Mouse (Mus musculus) frontal cortex, postnatal 36 days (tissue): ENCODE data around the gene Naa38.

Experiments used
- DNase-seq, 2 experiments: peaks; one replicate each; pipeline ENCODE4 v3.0.0; 2022; ENCODE audit warnings: low spot score in 2 of 2

The Naa38 gene

DNA sequence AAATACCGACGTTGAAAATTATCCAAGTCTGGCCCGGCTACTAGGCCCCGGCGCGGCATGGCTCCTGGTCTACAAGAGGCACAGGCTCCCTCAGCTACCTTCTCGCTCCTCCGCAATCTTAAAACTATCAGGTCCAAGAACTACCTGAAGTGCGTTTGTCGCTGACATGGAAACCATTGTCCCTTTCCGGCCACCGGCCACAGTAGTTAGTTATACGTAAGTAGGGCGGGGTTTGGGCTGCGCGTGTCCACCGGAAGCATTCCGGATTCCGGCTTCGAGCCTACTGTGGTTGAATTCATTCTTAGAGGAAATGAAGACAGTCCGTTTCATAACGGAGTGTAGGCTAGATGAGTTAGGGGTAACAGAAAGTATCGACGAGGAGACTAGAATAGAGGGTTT, at the start of gene Naa38, which contains the start of gene Cyb5d1:
Gene Naa38 (plus strand): TSS at position 253 of the 399 bp plus-strand sequence.
Gene Cyb5d1 (minus strand): TSS at position 397 of the 399 bp plus-strand sequence.
- peak; percentile 93 to 96 for DNase-seq

- no peak for DNase-seq
These were observed 48.8 kb upstream of the Naa38 start for GRCm38 (mm10) chr11:69346441-69346840.

- DNase-seq, result no peak
These were observed 38.7 kb upstream of the Naa38 start for GRCm38 (mm10) chr11:69356544-69356943.

DNA sequence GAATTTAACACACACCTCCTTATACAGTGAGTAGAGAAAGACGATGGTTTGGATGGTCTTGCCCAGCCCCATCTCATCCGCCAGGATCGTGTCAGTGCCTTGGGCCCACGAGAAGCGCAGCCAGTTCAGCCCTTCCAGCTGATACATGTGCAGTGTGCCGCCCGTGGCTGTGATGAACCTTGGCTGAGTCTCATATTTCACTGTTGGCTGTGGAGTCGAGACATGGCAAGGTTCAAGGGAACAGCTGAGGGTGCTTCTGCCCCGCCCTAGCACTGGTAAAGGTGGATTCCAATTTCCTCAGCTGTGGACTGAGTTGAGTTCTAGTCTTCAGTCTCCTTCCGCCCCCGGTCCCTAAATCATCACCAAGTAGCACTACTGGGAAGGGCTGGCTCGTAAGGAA, 37.6 kb upstream of the Naa38 start:
- DNase-seq, result no peak

DNA sequence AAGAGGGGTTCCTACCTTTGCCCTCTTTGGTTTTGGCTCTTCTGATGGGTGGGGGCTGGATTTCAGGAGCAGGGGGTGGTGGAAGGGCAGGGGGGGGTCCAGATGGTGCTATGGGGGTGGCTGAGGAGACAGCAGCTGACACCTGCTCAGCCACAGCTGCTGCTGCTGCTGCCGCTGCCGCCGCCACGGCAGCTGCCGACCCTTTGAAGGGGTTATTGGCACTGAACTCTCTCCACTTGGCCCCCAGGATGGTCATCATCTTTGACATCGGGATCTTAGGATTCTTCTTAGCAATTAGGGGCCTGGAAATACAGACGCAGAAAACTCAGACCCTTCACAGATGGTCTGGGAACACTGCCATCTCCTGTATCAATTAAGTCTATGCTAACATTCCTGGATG, 33.3 kb upstream of the Naa38 start:
- DNase-seq, result no peak

- no peak for DNase-seq
These were observed 32.8 kb upstream of the Naa38 start for GRCm38 (mm10) chr11:69362479-69362878.

GRCm38 (mm10) chr11:69364376-69364775, 30.9 kb upstream of the Naa38 start:
- peak in 1 of 2 experiments; percentile 22 for DNase-seq

- DNase-seq, result peak; percentile 88 to 91
These were observed 30.4 kb upstream of the Naa38 start for GRCm38 (mm10) chr11:69364910-69365309.

GRCm38 (mm10) chr11:69365722-69366121, 29.6 kb upstream of the Naa38 start:
- no peak for DNase-seq

GRCm38 (mm10) chr11:69366157-69366854, 29.0 kb upstream of the Naa38 start:
- peak; percentile 93 to 95 for DNase-seq

- DNase-seq, result peak; percentile 37 to 53
These were observed 28.3 kb upstream of the Naa38 start for GRCm38 (mm10) chr11:69366855-69367615.

- DNase-seq, result peak; percentile 15 to 19
These were observed 27.5 kb upstream of the Naa38 start for GRCm38 (mm10) chr11:69367616-69368355.

DNA sequence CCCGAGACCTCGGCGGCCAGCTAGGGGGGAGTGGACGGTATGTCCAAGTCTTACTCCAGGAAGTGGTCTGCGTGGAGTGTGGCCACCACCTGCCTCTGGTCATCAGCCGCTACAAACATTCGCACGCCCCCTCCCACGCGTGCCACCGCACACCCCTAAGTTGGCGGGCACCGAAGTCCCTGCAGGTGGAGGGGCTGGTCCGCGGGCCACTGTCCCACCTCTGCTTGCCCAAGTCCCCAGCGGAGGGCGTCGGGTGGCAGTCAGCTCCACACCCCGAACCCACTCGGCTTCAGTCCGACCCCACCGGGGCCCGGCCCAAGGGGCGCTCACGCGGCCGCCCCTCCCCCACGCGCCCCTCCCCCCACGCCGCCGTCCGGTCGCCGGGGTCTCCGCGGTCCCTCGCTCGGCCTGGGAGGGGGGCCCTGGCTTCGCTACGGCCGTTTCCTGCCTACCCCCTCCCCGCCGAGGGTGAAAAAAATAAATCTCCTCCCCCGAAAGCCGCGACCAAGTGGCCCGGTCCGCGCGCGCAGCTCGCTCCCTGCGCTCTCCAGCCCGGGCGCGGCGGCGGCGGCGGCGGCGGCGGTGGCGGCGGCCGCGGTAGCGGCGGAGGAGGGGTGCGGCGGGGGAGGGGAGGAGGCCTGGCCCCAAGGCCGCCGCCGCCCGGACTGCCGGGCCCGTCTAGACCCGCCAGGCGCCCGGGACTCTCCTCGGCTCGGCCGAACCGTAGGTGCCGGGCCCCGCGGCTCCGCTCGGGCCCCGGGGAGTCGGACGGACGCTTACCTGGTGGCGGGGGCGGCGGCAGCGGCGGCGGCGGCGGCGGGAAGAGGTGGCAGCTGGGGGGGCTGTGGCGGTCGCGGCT, 26.7 kb upstream of the Naa38 start:
- no peak for DNase-seq

DNA sequence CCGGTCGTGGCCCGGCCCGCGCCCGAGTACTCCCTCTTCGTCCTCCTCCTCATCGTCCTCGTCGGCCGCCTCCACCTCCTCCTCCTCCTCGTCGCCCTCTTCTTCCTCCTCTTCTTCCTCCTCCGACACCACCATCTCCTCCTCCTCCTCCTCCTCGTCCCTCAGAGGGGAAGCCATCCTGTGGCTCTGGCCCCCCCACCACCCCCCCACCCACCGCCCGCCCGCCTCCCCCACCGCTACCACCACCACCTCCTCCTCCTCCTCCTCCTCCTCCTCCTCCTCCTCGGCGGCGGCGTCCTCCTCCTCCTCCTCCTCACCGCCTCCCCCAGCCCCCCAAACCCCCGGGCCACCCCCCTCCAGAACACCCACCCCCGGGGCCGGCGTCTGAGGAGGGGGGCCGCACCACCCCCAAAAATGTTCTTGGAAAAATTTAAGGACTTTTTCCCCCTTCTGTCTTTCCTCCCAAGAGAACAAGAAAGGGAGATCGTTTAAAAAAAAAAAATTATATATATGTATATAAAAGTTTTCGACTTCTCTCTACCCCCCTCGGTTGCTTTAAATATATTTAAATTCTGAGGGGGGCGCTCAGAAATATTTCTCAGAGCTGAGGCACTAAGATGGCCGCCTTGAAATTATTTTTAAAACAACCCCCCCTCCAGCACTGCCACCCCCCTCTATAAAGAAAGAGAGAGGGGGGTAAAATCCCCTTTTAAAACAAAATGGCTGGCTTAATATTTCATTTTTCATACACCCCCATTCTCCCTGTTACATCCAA, 25.9 kb upstream of the Naa38 start, which contains the start of gene Chd3:
Gene Chd3 (minus strand): TSS at position 192 of the 775 bp plus-strand sequence.
- DNase-seq, result no peak

GRCm38 (mm10) chr11:69369990-69370816, 25.1 kb upstream of the Naa38 start:
- DNase-seq, result no peak

- no peak for DNase-seq
These were observed 24.5 kb upstream of the Naa38 start for GRCm38 (mm10) chr11:69370817-69371215.

GRCm38 (mm10) chr11:69371601-69372000, 23.7 kb upstream of the Naa38 start:
- DNase-seq, result no peak

DNA sequence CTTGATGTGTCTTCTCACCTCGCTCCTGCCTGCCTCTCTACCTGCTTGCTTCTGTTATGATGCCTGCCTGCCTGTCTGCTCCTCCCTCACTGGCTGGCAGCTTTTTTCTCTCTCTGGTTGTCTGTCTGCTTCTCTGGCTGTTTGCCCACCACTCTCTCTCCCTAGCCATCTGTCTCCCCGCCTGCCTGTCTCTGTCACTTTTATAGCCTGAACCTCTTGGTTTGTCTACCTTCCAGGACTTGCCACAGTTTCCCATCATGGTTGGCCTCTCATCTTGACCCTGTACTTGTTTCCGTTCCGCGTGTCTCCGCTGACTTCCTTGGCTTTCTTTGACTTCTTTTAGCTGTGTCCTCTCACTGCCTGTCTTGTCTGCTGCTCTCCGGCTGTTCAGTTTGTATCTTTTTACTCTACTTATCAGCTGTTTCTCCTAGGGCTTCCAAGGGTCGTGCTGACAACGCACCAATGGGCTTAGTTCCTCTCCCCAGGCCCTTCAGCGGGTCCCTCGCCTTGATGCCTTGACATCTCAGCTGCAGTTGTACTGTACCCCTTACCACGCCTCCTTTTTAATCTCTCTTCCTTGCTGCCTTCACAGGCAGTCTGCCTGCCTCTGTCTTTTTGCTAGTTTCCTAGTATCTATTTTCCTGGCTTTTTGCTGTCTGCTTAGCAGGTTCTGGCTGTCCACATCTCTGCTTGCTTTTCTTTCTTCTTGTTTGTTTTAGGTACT, 23.1 kb upstream of the Naa38 start:
- peak; percentile 67 to 72 for DNase-seq

DNA sequence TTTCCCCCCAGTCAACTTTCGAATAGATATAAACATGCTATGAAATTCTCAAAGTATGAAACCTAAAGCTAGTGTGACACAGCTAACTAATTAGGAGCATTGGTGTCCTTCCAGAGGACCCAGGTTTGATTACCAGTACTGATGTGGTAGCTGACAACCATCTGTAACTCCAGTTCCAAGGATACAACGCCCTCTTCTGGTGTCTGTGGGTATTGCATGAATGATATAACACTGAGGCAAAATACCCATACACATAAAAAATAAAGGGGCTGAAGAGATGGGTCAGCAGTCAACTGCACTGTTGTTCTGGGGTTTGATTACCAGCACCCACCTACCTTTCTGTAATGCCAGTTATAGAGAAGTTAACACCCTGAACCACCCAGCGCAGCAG, 22.5 kb upstream of the Naa38 start:
- DNase-seq, result no peak
